Mouse (Mus musculus): ENCODE data around the gene Arhgap42. TPM values are rescaled to one million over a fixed set of nuclear protein-coding genes. Genes with fewer than 3 reads are reported as not detected.

Gene Arhgap42
- polyA plus RNA-seq, 1 experiment from 2014 or later, result 8.1 TPM

DNA sequence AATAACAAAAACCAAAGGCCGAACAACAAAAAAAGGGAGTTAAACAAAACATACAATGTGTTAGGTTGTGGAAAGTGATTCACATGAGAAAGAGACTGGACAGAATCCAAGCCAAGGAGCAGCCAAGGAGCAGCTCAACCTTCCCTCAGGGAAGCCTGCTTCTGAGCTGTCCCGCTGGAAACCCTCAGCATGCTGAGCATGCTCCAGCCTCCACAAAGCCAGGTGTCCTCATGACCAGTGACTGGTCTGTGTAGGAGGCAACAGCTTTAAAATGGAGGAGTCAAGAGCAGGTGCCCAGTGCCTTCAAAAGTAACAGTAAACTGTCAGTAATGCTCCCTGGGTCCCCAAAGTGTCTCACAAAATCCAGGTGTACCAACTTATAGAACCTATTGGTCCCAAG is 28.4 kb downstream of the Arhgap42 start:
- H3K9ac ChIP-seq, result no peak overlapping the region
- H3K4me2 ChIP-seq, result no peak overlapping the region
- WGBS (ENCODE audit: insufficient replicate concordance), result 60% methylated on average over 2 of the region's 2 CpGs
- no peak overlapping the region for H3K27ac ChIP-seq (replicated peaks)
- H3K36me3 ChIP-seq (replicated peaks), result no peaks in the 10 kb centered on the region
- H3K4me1 ChIP-seq (replicated peaks), result 0 out of 2 replicates have a peak, but pooled peaks cover 5% of the 10 kb centered on the region
- no peaks in the 10 kb centered on the region for H3K27me3 ChIP-seq
- ATAC-seq (ENCODE audit: insufficient read depth), result no peak
- H3K4me3 ChIP-seq (replicated peaks), result no peak overlapping the region
- no peaks in the 10 kb centered on the region for H3K9me3 ChIP-seq (replicated peaks)

DNA sequence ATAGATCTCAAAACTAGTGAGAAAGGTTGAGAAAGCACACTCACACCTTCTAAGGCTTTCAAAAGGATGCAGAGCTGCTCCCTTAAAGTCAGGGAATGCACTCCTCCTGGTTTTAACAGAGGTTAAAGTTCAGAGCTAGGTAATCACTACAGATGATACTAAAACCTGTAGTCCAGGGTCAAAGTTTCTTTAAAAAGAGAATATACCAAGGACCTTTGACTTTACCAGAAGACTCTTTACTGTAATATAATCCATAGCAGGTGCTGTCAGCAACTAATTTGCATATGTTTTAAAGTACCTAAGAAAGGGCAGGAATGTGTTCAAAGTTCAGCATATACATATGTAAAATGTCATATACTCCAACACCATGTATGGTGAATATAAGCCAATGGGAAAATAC is 30.7 kb downstream of the Arhgap42 start:
- no peaks in the 10 kb centered on the region for H3K27me3 ChIP-seq
- no peaks in the 10 kb centered on the region for H3K36me3 ChIP-seq (replicated peaks)
- no peak overlapping the region for H3K4me3 ChIP-seq (replicated peaks)
- no peaks in the 10 kb centered on the region for H3K9me3 ChIP-seq (replicated peaks)
- H3K4me1 ChIP-seq (replicated peaks), result no peaks in the 10 kb centered on the region
- H3K9ac ChIP-seq, result no peak overlapping the region
- H3K27ac ChIP-seq (replicated peaks), result no peak overlapping the region
- H3K4me2 ChIP-seq, result no peak overlapping the region
- no peak for ATAC-seq (ENCODE audit: insufficient read depth)

DNA sequence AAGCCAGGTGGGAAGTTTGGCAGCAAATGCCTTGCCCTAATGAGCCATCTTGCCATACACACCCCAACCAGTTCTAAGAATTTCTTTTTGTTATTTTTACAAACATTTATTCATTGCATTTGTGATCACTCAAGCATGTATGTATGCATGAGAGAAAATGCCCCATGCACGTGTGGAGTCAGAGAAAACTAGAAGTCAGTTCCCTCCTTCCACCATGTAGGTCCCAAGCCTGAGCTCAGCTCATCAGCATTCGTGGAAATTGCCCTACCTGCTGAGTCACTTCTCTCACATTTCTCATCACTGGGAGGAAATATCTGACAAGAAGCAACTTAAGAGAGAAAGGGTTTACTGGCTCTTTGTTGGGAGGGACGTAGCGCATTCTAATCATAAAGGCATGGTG is 31.6 kb downstream of the Arhgap42 start:
- Histone ChIP-seq H3K9ac (no peak overlapping the region), H3K4me3 (replicated peaks) (no peak overlapping the region), H3K9me3 (replicated peaks) (no peaks in the 10 kb centered on the region), H3K27me3 (no peaks in the 10 kb centered on the region), H3K27ac (replicated peaks) (no peak overlapping the region), H3K4me1 (replicated peaks) (no peaks in the 10 kb centered on the region), H3K4me2 (no peak overlapping the region), H3K36me3 (replicated peaks) (no peaks in the 10 kb centered on the region)
- 42% methylated on average over 4 of the region's 4 CpGs for WGBS (ENCODE audit: insufficient replicate concordance)
- no peak for ATAC-seq (ENCODE audit: insufficient read depth)

DNA sequence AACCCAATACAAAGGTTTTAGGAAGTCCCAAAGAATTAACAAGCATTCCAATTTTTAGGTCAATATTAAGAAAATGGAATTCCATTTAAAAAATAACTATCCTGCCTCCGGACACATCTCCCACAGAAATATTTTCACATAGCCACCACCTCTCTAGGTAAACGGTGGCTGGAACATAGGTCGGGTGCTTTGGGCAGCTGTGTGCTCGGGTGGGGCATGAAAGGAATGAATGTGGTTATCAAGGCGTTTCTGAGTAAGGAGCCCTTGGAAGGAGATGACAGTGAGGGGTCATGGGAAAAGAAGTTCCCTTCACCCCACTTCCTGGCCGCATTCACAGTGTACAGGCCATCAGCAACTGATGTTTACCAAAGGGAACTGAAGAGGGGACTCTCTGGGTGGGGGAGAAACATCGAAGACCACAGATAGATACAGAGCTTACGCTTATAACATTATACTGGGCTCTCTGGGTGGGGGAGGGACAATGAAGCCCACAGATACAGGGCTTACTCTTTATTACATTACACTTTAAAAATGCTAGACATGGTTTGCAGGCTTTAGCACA is 38.0 kb downstream of the Arhgap42 start:
- Histone ChIP-seq H3K27me3 (no peaks in the 10 kb centered on the region), H3K9me3 (replicated peaks) (no peaks in the 10 kb centered on the region), H3K4me2 (no peak overlapping the region), H3K36me3 (replicated peaks) (no peaks in the 10 kb centered on the region), H3K27ac (replicated peaks) (no peak overlapping the region), H3K4me3 (replicated peaks) (no peak overlapping the region), H3K4me1 (replicated peaks) (peaks cover 3% of the 10 kb centered on the region; the same call in 1 of the 2 replicates), H3K9ac (no peak overlapping the region)
- ATAC-seq (ENCODE audit: insufficient read depth), result no peak
- 41% methylated on average over 8 of the region's 8 CpGs for WGBS (ENCODE audit: insufficient replicate concordance)

DNA sequence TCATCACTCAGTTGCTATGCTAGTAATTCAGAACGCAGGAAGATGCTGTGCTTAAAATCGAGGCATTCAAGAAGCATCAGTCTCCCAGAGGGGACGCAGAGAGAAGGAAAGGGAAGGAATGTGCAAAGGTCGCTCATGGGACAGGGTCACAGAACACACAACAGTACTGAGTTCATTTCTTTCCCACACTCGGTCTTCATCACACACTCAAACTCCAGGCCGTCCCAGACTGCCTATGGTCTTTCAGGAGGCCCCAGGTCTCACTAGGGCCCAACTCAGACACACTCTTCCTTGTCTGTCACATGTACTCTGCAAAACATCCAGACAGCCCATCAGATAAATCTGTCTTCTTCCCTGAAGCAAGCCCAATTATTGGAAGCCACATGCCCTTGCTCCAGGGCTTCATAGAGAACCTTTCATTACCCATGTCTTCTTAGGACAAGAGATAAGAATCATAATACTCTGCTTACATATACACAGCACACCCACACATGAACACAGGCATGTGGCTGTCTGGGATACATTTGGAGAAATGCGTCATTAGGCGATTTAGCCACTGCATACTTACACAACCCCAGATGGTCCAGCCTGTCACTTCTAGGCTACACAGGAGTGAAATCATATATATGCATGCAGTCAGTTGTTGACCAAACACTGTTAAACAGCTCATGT is 39.6 kb downstream of the Arhgap42 start:
- Histone ChIP-seq H3K36me3 (replicated peaks) (no peaks in the 10 kb centered on the region), H3K27me3 (no peaks in the 10 kb centered on the region)
- ATAC-seq (ENCODE audit: insufficient read depth), result no peak

DNA sequence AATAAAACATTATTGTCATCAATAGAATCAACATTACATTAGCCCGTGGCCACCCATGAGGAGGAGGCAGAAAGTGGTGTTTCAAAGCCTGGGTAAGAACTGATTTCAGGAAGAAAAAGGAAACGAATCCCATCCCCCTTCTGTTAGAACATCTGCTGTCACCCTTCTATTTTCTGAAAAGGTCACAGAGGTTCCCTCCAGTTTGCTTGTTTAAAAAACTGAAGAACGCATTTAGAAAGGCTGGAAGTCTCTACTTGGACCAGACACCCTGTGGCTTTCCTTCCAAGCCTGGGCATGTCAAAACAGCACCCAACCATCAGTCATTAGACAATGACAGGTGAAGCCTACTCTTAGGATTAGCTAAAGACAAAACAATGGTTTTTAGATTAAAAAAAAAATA is 40.3 kb downstream of the Arhgap42 start:
- Histone ChIP-seq H3K4me2 (no peak overlapping the region), H3K4me1 (replicated peaks) (peaks cover 3% of the 10 kb centered on the region; the same call in 1 of the 2 replicates), H3K27ac (replicated peaks) (no peak overlapping the region), H3K9ac (no peak overlapping the region), H3K36me3 (replicated peaks) (no peaks in the 10 kb centered on the region), H3K27me3 (no peaks in the 10 kb centered on the region), H3K9me3 (replicated peaks) (no peaks in the 10 kb centered on the region), H3K4me3 (replicated peaks) (no peak overlapping the region)
- 28% methylated on average over 3 of the region's 3 CpGs for WGBS (ENCODE audit: insufficient replicate concordance)
- ATAC-seq (ENCODE audit: insufficient read depth), result no peak

More for the DNA sequence above, 39.6 kb downstream of the Arhgap42 start:
- no peaks in the 10 kb centered on the region for H3K9me3 ChIP-seq (replicated peaks)
- H3K27ac ChIP-seq (replicated peaks), result no peak overlapping the region
- H3K9ac ChIP-seq, result no peak overlapping the region
- H3K4me3 ChIP-seq (replicated peaks), result no peak overlapping the region
- 59% methylated on average over 8 of the region's 8 CpGs for WGBS (ENCODE audit: insufficient replicate concordance)
- peaks cover 3% of the 10 kb centered on the region; the same call in 1 of the 2 replicates for H3K4me1 ChIP-seq (replicated peaks)
- H3K4me2 ChIP-seq, result no peak overlapping the region

DNA sequence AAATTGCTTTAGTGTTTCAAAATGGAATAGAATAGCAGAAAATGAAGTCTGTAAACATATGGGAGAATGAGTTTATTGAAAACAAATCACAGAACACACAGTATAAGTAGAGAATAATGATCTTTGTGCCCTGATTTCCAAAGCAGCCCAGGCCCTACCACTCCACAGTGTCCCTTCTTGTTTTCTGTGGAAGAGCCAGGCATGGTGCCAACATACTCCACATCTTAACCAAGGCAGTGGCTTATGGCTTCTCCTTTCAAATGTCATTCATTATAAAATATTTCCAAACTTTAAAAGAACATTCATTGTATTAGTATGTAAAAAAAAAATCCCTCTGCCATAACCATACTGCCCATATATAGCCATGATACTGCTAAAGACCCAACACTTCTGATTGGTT is 42.9 kb downstream of the Arhgap42 start:
- Histone ChIP-seq H3K36me3 (replicated peaks) (no peaks in the 10 kb centered on the region), H3K4me3 (replicated peaks) (no peak overlapping the region), H3K4me1 (replicated peaks) (peaks cover 3% of the 10 kb centered on the region; the same call in 1 of the 2 replicates), H3K27ac (replicated peaks) (no peak overlapping the region), H3K9ac (no peak overlapping the region), H3K4me2 (no peak overlapping the region), H3K27me3 (no peaks in the 10 kb centered on the region), H3K9me3 (replicated peaks) (no peaks in the 10 kb centered on the region)
- no peak for ATAC-seq (ENCODE audit: insufficient read depth)

DNA sequence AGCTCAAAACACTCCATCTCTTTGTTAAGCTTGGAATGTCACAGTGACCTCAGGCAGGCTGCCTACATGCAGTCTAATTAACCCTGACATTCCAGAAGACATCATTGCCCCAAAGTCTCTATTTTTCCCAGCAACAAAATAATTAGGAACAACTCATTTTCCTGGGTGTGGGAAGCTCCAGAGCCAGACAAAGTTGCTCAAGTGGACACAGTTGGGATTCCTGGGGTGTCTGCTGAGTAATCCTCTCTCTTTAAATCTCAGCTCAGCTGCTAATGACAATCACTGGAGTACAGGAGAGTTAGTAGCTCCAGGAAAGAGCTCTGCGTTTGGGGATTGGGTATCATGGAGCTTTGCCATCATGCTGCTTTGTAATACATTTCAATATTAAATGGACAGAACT is 44.4 kb downstream of the Arhgap42 start:
- WGBS (ENCODE audit: insufficient replicate concordance), result 46% methylated on average over 1 of the region's 1 CpGs
- Histone ChIP-seq H3K9ac (no peak overlapping the region), H3K27ac (replicated peaks) (no peak overlapping the region), H3K36me3 (replicated peaks) (no peaks in the 10 kb centered on the region), H3K4me1 (replicated peaks) (no peaks in the 10 kb centered on the region; the same call in 1 of the 2 replicates), H3K9me3 (replicated peaks) (no peaks in the 10 kb centered on the region), H3K4me2 (no peak overlapping the region), H3K4me3 (replicated peaks) (no peak overlapping the region), H3K27me3 (no peaks in the 10 kb centered on the region)
- no peak for ATAC-seq (ENCODE audit: insufficient read depth)

DNA sequence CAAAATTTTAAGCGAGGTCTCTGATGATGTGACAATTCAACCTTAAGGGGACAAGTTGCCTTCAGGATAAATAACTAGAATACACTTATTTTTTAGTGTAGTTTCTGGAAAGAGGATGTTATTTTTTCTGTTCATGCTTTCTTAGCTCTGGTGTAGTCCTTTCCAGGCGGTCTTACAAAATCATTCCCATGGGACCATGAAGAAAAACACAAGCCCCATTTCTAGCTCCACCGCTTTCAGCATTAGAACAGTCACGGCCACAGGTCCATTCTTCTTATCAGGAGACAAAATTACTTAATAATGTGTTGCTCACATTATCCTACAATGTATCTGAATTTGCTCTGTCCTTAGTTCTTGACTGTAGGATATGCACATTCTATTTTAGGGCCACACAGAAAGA is 46.2 kb downstream of the Arhgap42 start:
- Histone ChIP-seq H3K27me3 (no peaks in the 10 kb centered on the region), H3K27ac (replicated peaks) (no peak overlapping the region), H3K4me3 (replicated peaks) (no peak overlapping the region), H3K4me1 (replicated peaks) (no peaks in the 10 kb centered on the region), H3K36me3 (replicated peaks) (no peaks in the 10 kb centered on the region), H3K9ac (no peak overlapping the region), H3K4me2 (no peak overlapping the region), H3K9me3 (replicated peaks) (no peaks in the 10 kb centered on the region)
- 63% methylated on average over 4 of the region's 4 CpGs for WGBS (ENCODE audit: insufficient replicate concordance)
- ATAC-seq (ENCODE audit: insufficient read depth), result no peak

DNA sequence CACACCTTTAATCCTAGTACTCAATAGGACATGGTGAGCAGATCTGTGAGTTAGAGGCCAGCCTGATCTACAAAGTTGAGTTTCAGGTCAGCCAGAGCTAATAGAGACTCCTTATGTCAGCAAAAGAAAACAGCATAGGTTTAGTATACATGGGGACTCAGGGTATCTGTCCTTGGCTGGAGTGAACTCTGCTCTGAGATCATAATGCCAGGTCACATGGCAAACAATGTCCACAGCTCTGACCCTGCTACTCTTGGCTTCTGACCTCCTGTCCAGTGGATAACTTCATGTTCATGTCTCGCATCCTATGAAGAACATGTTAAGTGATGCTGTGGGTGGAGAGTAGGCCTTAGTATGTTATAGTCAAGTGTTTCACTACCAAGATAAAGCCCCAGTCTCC is 48.1 kb downstream of the Arhgap42 start:
- Histone ChIP-seq H3K9ac (no peak overlapping the region), H3K36me3 (replicated peaks) (no peaks in the 10 kb centered on the region), H3K27me3 (no peaks in the 10 kb centered on the region), H3K9me3 (replicated peaks) (no peaks in the 10 kb centered on the region), H3K4me1 (replicated peaks) (no peaks in the 10 kb centered on the region), H3K27ac (replicated peaks) (no peak overlapping the region), H3K4me2 (no peak overlapping the region), H3K4me3 (replicated peaks) (no peak overlapping the region)
- WGBS (ENCODE audit: insufficient replicate concordance), result 66% methylated on average over 1 of the region's 1 CpGs
- no peak for ATAC-seq (ENCODE audit: insufficient read depth)

DNA sequence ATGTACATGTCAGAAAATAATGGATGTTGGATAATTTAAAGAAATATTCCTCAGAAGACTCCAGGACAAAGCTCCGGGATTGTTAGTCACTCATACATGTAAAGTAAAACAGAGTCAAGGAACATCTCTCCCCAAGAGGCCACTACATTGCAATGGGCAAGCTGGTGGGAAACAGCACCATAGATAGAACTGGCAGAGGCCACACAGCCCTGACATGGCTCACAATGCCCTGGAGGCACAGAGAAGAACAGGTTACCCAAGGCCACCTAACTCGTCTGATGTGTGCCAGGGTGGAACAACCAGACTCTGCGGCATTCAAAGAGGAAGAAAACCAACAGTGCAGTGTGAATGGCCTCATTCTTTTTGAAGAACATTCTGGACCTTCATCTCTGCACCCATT is 50.7 kb downstream of the Arhgap42 start:
- no peaks in the 10 kb centered on the region for H3K36me3 ChIP-seq (replicated peaks)
- H3K4me2 ChIP-seq, result no peak overlapping the region
- WGBS (ENCODE audit: insufficient replicate concordance), result 53% methylated on average over 3 of the region's 3 CpGs
- H3K4me1 ChIP-seq (replicated peaks), result no peaks in the 10 kb centered on the region
- no peak overlapping the region for H3K4me3 ChIP-seq (replicated peaks)
- ATAC-seq (ENCODE audit: insufficient read depth), result no peak
- no peak overlapping the region for H3K27ac ChIP-seq (replicated peaks)
- H3K9ac ChIP-seq, result no peak overlapping the region
- no peaks in the 10 kb centered on the region for H3K9me3 ChIP-seq (replicated peaks)
- H3K27me3 ChIP-seq, result no peaks in the 10 kb centered on the region

DNA sequence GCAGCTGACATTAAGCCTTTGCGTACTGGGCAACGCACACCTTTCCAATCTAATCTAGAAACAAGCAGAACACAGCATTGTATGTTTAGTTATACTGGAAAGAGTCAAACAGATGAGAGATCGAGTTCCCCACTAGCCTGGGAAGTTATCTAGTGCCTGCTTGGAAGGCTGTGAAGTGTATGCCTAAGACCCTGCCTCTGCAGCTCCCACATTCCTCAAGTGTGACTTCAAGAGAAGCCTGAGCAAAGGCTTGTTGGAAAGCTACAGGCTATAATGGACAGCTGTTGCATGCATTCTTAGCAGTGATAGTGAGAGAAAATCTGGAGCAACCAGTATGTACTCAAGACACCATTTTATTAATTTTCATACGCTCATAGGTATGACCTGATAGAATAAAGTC is 61.2 kb downstream of the Arhgap42 start:
- H3K36me3 ChIP-seq (replicated peaks), result no peaks in the 10 kb centered on the region
- no peaks in the 10 kb centered on the region for H3K27me3 ChIP-seq
- H3K9me3 ChIP-seq (replicated peaks), result no peaks in the 10 kb centered on the region
- no peak overlapping the region for H3K4me2 ChIP-seq
- no peak overlapping the region for H3K27ac ChIP-seq (replicated peaks)
- H3K4me1 ChIP-seq (replicated peaks), result no peaks in the 10 kb centered on the region
- WGBS (ENCODE audit: insufficient replicate concordance), result 63% methylated on average over 4 of the region's 4 CpGs
- H3K9ac ChIP-seq, result no peak overlapping the region
- H3K4me3 ChIP-seq (replicated peaks), result no peak overlapping the region
- ATAC-seq (ENCODE audit: insufficient read depth), result no peak

Data from liver, embryonic 15.5 days (tissue).